In the genomic region with DNA sequence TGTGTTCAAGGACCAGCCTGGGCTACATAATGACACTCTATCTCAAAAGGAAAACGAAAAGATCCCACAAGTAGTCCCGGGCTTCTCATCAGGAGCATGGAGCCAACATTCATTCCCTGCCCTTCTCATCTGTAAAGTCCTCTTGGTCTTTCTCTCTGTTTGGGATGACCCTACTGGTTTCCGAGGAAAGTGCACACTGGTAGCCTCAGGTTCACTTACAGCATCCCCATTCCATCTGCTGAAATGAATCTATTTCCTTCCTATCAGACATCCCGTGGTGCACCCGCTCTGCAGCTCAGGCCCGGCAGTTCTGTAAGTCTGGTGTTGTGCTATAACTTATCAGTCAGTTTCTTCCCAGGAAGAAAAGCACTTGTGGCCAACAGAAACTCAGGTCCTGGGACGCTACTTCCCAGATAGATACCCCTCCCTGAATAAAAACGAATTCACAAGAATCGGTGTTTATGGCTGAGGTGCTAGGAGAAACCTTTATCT, we compare ENCODE assay signal across 8 mouse cellular contexts. TPM values are rescaled to one million over a fixed set of nuclear protein-coding genes. Genes with fewer than 3 reads are reported as not detected.
A peak's percentile ranks its signal among the peaks of the same experiment; 100 is the strongest.
DNase-seq lines count a peak whose midpoint lies in the region; ATAC-seq and TF ChIP-seq lines count a peak whose summit lies in the region.

No protein-coding gene starts in this region.

- ATAC-seq in embryonic facial prominence, embryonic 12.5 days (ENCODE audit: insufficient number of reproducible peaks, insufficient read depth, low FRiP score, low TSS enrichment): no peak
- ATAC-seq in intestine, postnatal 0 days: no peak
- ATAC-seq in neural tube, embryonic 15.5 days (ENCODE audit: low FRiP score): no peak

- H3K36me3 ChIP-seq in kidney, adult 2 months (ENCODE audit: control insufficient read depth, insufficient read depth, low read length): no peaks in the 10 kb centered on the region
- no peaks in the 10 kb centered on the region for H3K36me3 ChIP-seq in embryonic facial prominence, embryonic 12.5 days
- no peaks in the 10 kb centered on the region for H3K36me3 ChIP-seq in intestine, postnatal 0 days (ENCODE audit: control insufficient read depth, insufficient read depth)
- H3K36me3 ChIP-seq in neural tube, embryonic 15.5 days: no peaks in the 10 kb centered on the region

- H3K4me1 ChIP-seq in kidney, adult 2 months (ENCODE audit: control insufficient read depth, insufficient read depth, low read length): peaks cover 11% of the 10 kb centered on the region; the same call in 1 of the 2 replicates
- H3K4me1 ChIP-seq in embryonic facial prominence, embryonic 12.5 days: peaks cover 20% of the 10 kb centered on the region
- no peaks in the 10 kb centered on the region; the same call in 1 of the 2 replicates for H3K4me1 ChIP-seq in intestine, postnatal 0 days (replicated peaks; ENCODE audit: control insufficient read depth, insufficient read depth, low read length)
- peaks cover 48% of the 10 kb centered on the region for H3K4me1 ChIP-seq in neural tube, embryonic 15.5 days

- no peak for TF ChIP-seq CTCF in kidney, adult 2 months (conservative IDR thresholded peaks at IDR 0.05; ENCODE audit: insufficient read depth, insufficient read length, low read depth, low read length)
- TF ChIP-seq CTCF in intestine, postnatal 0 days (IDR thresholded peaks at IDR 0.05; ENCODE audit: low read depth): peak; percentile 37

- no peaks in the 10 kb centered on the region for H3K9me3 ChIP-seq in embryonic facial prominence, embryonic 12.5 days
- no peaks in the 10 kb centered on the region for H3K9me3 ChIP-seq in intestine, postnatal 0 days (ENCODE audit: control insufficient read depth)
- H3K9me3 ChIP-seq in neural tube, embryonic 15.5 days (replicated peaks): no peaks in the 10 kb centered on the region

- H3K27me3 ChIP-seq in kidney, adult 2 months (replicated peaks; ENCODE audit: control insufficient read depth, insufficient read depth, low read length): no peaks in the 10 kb centered on the region
- H3K27me3 ChIP-seq in embryonic facial prominence, embryonic 12.5 days: no peaks in the 10 kb centered on the region
- H3K27me3 ChIP-seq in intestine, postnatal 0 days (replicated peaks; ENCODE audit: control insufficient read depth, insufficient read depth, low read length): no peaks in the 10 kb centered on the region
- H3K27me3 ChIP-seq in neural tube, embryonic 15.5 days (replicated peaks): no peaks in the 10 kb centered on the region

- H3K4me2 ChIP-seq in embryonic facial prominence, embryonic 12.5 days (replicated peaks): peak overlapping the region; percentile 85
- peak overlapping the region; percentile 73 for H3K4me2 ChIP-seq in intestine, postnatal 0 days (replicated peaks; ENCODE audit: low read depth)
- H3K4me2 ChIP-seq in neural tube, embryonic 15.5 days: peak overlapping the region; percentile 67

- DNase-seq in kidney, adult 2 months: no peak
- no peak for DNase-seq in kidney, postnatal 10 days
- no peak for DNase-seq in T-cell, adult 2 months (ENCODE audit: low spot score)
- no peak for DNase-seq in urinary bladder, adult 2 months (ENCODE audit: low spot score)
- no peak for DNase-seq in adrenal gland, adult 2 months

- H3K9ac ChIP-seq in embryonic facial prominence, embryonic 12.5 days: no peak overlapping the region
- no peak overlapping the region for H3K9ac ChIP-seq in intestine, postnatal 0 days (ENCODE audit: low read depth, low read length)
- H3K9ac ChIP-seq in neural tube, embryonic 15.5 days (replicated peaks): peak overlapping the region; percentile 97

- H3K27ac ChIP-seq in kidney, adult 2 months (ENCODE audit: insufficient read depth, low read depth, low read length): peak overlapping the region; percentile 27; the same call in 1 of the 2 replicates
- no peak overlapping the region for H3K27ac ChIP-seq in embryonic facial prominence, embryonic 12.5 days
- no peak overlapping the region for H3K27ac ChIP-seq in intestine, postnatal 0 days (ENCODE audit: low read depth, low read length)
- no peak overlapping the region for H3K27ac ChIP-seq in neural tube, embryonic 15.5 days (replicated peaks)

- WGBS in kidney, adult 2 months: 76% methylated on average over 9 of the region's 9 CpGs
- WGBS in embryonic facial prominence, embryonic 12.5 days: 79% methylated on average over 9 of the region's 9 CpGs
- 77% methylated on average over 9 of the region's 9 CpGs for WGBS in intestine, postnatal 0 days
- WGBS in neural tube, embryonic 15.5 days: 70% methylated on average over 9 of the region's 9 CpGs

- TF ChIP-seq POLR2A in kidney, adult 2 months (IDR thresholded peaks at IDR 0.05; ENCODE audit: low read depth, low read length): no peak

- peak overlapping the region; percentile 26 for H3K4me3 ChIP-seq in kidney, adult 2 months (ENCODE audit: insufficient read depth, low read depth, low read length)
- no peak overlapping the region for H3K4me3 ChIP-seq in embryonic facial prominence, embryonic 12.5 days
- peak overlapping the region; percentile 76; the same call in 1 of the 2 replicates for H3K4me3 ChIP-seq in intestine, postnatal 0 days (ENCODE audit: low read depth, low read length)
- H3K4me3 ChIP-seq in neural tube, embryonic 15.5 days (replicated peaks): peak overlapping the region; percentile 79

RNA-seq across cellular contexts. Expression of gene Scarb2, which starts 3.2 kb away (rescaled TPM):
- 17.7 and 19.9 TPM in 2 replicates for polyA plus RNA-seq in kidney, adult 2 months (2012; rRNA removed)
- polyA plus RNA-seq in embryonic facial prominence, embryonic 12.5 days (2016; fragmentation: Nextera tagmentation; extraction: Ambion mirVana): 8.2 and 9.3 TPM in 2 replicates
- polyA plus RNA-seq in intestine, postnatal 0 days (2015; fragmentation: Nextera tagmentation; extraction: Ambion mirVana): 18.0 and 19.7 TPM in 2 replicates
- 21.2 and 21.3 TPM in 2 replicates for polyA plus RNA-seq in neural tube, embryonic 15.5 days (2015; fragmentation: Nextera tagmentation; extraction: Ambion mirVana)
- polyA plus RNA-seq in urinary bladder, adult 2 months (2012; rRNA removed): 84.3 and 96.2 TPM in 2 replicates
- 10 to 100 TPM; 58.7 to 79.0 TPM for total RNA-seq in adrenal gland, adult 2 months (2021)
- 18.1 and 19.6 TPM in 2 replicates for polyA plus RNA-seq in adrenal gland, adult 2 months (2012; rRNA removed)

RNA-seq across cellular contexts. Expression of gene Fam47e, which starts 51.5 kb away (rescaled TPM):
- polyA plus RNA-seq in kidney, adult 2 months (2012; rRNA removed): 0.52 and 0.83 TPM in 2 replicates
- polyA plus RNA-seq in embryonic facial prominence, embryonic 12.5 days (2016; fragmentation: Nextera tagmentation; extraction: Ambion mirVana): not detected in 2 replicates
- not detected in 2 replicates for polyA plus RNA-seq in intestine, postnatal 0 days (2015; fragmentation: Nextera tagmentation; extraction: Ambion mirVana)
- polyA plus RNA-seq in neural tube, embryonic 15.5 days (2015; fragmentation: Nextera tagmentation; extraction: Ambion mirVana): 1.2 and 1.8 TPM in 2 replicates
- polyA plus RNA-seq in urinary bladder, adult 2 months (2012; rRNA removed): 0.86 and 1.0 TPM in 2 replicates
- not detected for total RNA-seq in adrenal gland, adult 2 months (2021)
- polyA plus RNA-seq in adrenal gland, adult 2 months (2012; rRNA removed): not detected in 2 replicates
